Mouse (Mus musculus) limb, embryonic 13.5 days (tissue): ENCODE data around the gene Tuba1c. TPM values are rescaled to one million over a fixed set of nuclear protein-coding genes. Genes with fewer than 3 reads are reported as not detected.
A peak's percentile ranks its signal among the peaks of the same experiment; 100 is the strongest.

Source experiments
- ATAC-seq: fragments of 200-750 bp; cut with Nextera tagmentation; 2 replicates; pipeline ENCODE4 v1.8.0; 2017; ENCODE audit warnings: low read depth, moderate number of reproducible peaks, moderate TSS enrichment; ENCODE audit not compliant: low FRiP score
- H3K27ac ChIP-seq: fragments of 300-500 bp; sonication (generic); 2 replicates; pipeline ENCODE4 v1.5.1; 2015; ENCODE audit warnings: inconsistent platforms, mild to moderate bottlenecking, moderate library complexity
- H3K27me3 ChIP-seq: fragments of 300-500 bp; sonication (generic); 2 replicates; pipeline ENCODE4 v1.6.1; 2015; ENCODE audit warnings: mild to moderate bottlenecking, inconsistent platforms
- H3K36me3 ChIP-seq: fragments of 300-500 bp; sonication (generic); 2 replicates; pipeline ENCODE4 v1.6.1; 2015; ENCODE audit warnings: inconsistent platforms, mild to moderate bottlenecking, moderate library complexity
- H3K4me1 ChIP-seq: fragments of 300-500 bp; sonication (generic); 2 replicates; pipeline ENCODE4 v1.6.1; 2015; ENCODE audit warnings: inconsistent platforms
- H3K4me2 ChIP-seq: fragments of 300-500 bp; sonication (generic); replicated peaks from 2 replicates; pipeline ENCODE4 v1.6.1; 2015; ENCODE audit warnings: inconsistent platforms, mild to moderate bottlenecking, moderate library complexity
- H3K4me3 ChIP-seq: fragments of 300-500 bp; sonication (generic); 2 replicates; pipeline ENCODE4 v1.5.1; 2015; ENCODE audit warnings: moderate library complexity, mild to moderate bottlenecking, inconsistent platforms
- H3K9ac ChIP-seq: fragments of 300-500 bp; sonication (generic); 2 replicates; pipeline ENCODE4 v1.6.1; 2015; ENCODE audit warnings: mild to moderate bottlenecking, inconsistent platforms
- H3K9me3 ChIP-seq: fragments of 300-500 bp; sonication (generic); 2 replicates; pipeline ENCODE4 v1.6.1; 2016; ENCODE audit warnings: inconsistent platforms
- WGBS: fragments of 180-500 bp; shearing (Covaris S2); methylation state at CpG from one replicate; pipeline ENCODE4 v1.1.7; 2015; 5-methylcytosine and 5-hydroxymethylcytosine counted together
- microRNA-seq: library from miRNA; unstranded; fragments of <30 nt; microRNA quantifications from one replicate; pipeline ENCODE4, GENCODE M21; 2016
- polyA plus RNA-seq: library from polyadenylated mRNA; unstranded; fragments of >200 nt; fragmentation: Nextera tagmentation; extraction: Ambion mirVana; gene quantifications from 2 replicates; pipeline ENCODE4 v1.2.1, GENCODE M21; 2015

Tuba1c gene
- polyA plus RNA-seq, 1 experiment from 2014 or later = 149 TPM

- no peak overlapping the region for H3K9ac ChIP-seq
- no peak for ATAC-seq
- no peaks in the 10 kb centered on the region for H3K9me3 ChIP-seq
- 94% methylated on average over 12 of the region's 12 CpGs for WGBS
- no peak overlapping the region for H3K4me2 ChIP-seq
- peaks cover 51% of the 10 kb centered on the region for H3K27me3 ChIP-seq
- no peak overlapping the region for H3K4me3 ChIP-seq
- no peak overlapping the region for H3K27ac ChIP-seq
- H3K36me3 ChIP-seq = peaks cover 54% of the 10 kb centered on the region
- peaks cover 6% of the 10 kb centered on the region; the same call in 1 of the 2 replicates for H3K4me1 ChIP-seq
Observed at GRCm38 (mm10) chr15:99082322-99082721, 52.6 kb downstream of the Tuba1c start.

GRCm38 (mm10) chr15:99082840-99083239, 53.1 kb downstream of the Tuba1c start:
- WGBS = 86% methylated on average over 16 of the region's 16 CpGs
- H3K9me3 ChIP-seq = no peaks in the 10 kb centered on the region; the same call in 1 of the 2 replicates
- H3K36me3 ChIP-seq = peaks cover 51% of the 10 kb centered on the region
- no peak overlapping the region for H3K4me2 ChIP-seq
- H3K4me1 ChIP-seq = peaks cover 8% of the 10 kb centered on the region; the same call in 1 of the 2 replicates
- H3K27me3 ChIP-seq = peaks cover 56% of the 10 kb centered on the region
- ATAC-seq = no peak
- no peak overlapping the region for H3K4me3 ChIP-seq
- no peak overlapping the region for H3K27ac ChIP-seq
- H3K9ac ChIP-seq = no peak overlapping the region

GRCm38 (mm10) chr15:99083258-99083657, 53.6 kb downstream of the Tuba1c start:
- WGBS = 67% methylated on average over 9 of the region's 9 CpGs
- Histone ChIP-seq H3K4me1 (peaks cover 13% of the 10 kb centered on the region; the same call in 1 of the 2 replicates), H3K27ac (no peak overlapping the region), H3K4me2 (no peak overlapping the region), H3K9me3 (no peaks in the 10 kb centered on the region; the same call in 1 of the 2 replicates), H3K4me3 (no peak overlapping the region), H3K9ac (no peak overlapping the region), H3K27me3 (peaks cover 61% of the 10 kb centered on the region), H3K36me3 (peaks cover 47% of the 10 kb centered on the region)
- no peak for ATAC-seq

- H3K36me3 ChIP-seq = peaks cover 39% of the 10 kb centered on the region
- H3K4me2 ChIP-seq = peak overlapping the region; percentile 9; the same call in 1 of the 2 replicates
- 0 out of 2 replicates have a peak overlapping the region, but pooled peaks have one; percentile 4 for H3K9ac ChIP-seq
- WGBS = 8% methylated on average over 11 of the region's 11 CpGs
- no peak overlapping the region for H3K4me3 ChIP-seq
- no peak for ATAC-seq
- H3K9me3 ChIP-seq = no peaks in the 10 kb centered on the region; the same call in 1 of the 2 replicates
- peaks cover 20% of the 10 kb centered on the region; the same call in 1 of the 2 replicates for H3K4me1 ChIP-seq
- H3K27me3 ChIP-seq = peaks cover 68% of the 10 kb centered on the region
- no peak overlapping the region for H3K27ac ChIP-seq
Observed at GRCm38 (mm10) chr15:99083867-99084557, 54.3 kb downstream of the Tuba1c start.

GRCm38 (mm10) chr15:99084618-99085017, 54.9 kb downstream of the Tuba1c start:
- H3K27ac ChIP-seq = no peak overlapping the region
- H3K27me3 ChIP-seq = peaks cover 74% of the 10 kb centered on the region
- peaks cover 22% of the 10 kb centered on the region; the same call in 1 of the 2 replicates for H3K4me1 ChIP-seq
- H3K4me3 ChIP-seq = no peak overlapping the region
- no peak overlapping the region for H3K9ac ChIP-seq
- H3K4me2 ChIP-seq = peak overlapping the region; percentile 9; the same call in 1 of the 2 replicates
- peaks cover 39% of the 10 kb centered on the region for H3K36me3 ChIP-seq
- WGBS = 9% methylated on average over 19 of the region's 19 CpGs
- no peak for ATAC-seq
- no peaks in the 10 kb centered on the region; the same call in 1 of the 2 replicates for H3K9me3 ChIP-seq

GRCm38 (mm10) chr15:99085997-99086396, 56.3 kb downstream of the Tuba1c start:
- H3K4me2 ChIP-seq = no peak overlapping the region
- peaks cover 88% of the 10 kb centered on the region for H3K27me3 ChIP-seq
- H3K9me3 ChIP-seq = no peaks in the 10 kb centered on the region; the same call in 1 of the 2 replicates
- peaks cover 22% of the 10 kb centered on the region; the same call in 1 of the 2 replicates for H3K4me1 ChIP-seq
- WGBS = 64% methylated on average over 4 of the region's 4 CpGs
- no peak for ATAC-seq
- no peak overlapping the region for H3K9ac ChIP-seq
- H3K4me3 ChIP-seq = no peak overlapping the region
- H3K27ac ChIP-seq = no peak overlapping the region
- peaks cover 28% of the 10 kb centered on the region for H3K36me3 ChIP-seq

- Histone ChIP-seq H3K4me1 (peaks cover 22% of the 10 kb centered on the region; the same call in 1 of the 2 replicates), H3K4me3 (peak within 1 kb of the TSS; percentile 34), H3K4me2 (peak within 1 kb of the TSS; percentile 58), H3K36me3 (peaks cover 13% of the 10 kb centered on the region), H3K9ac (peak within 1 kb of the TSS; percentile 39), H3K27me3 (peaks cover 100% of the 10 kb centered on the region), H3K9me3 (no peaks in the 10 kb centered on the region; the same call in 1 of the 2 replicates), H3K27ac (no peak within 1 kb of the TSS)
- WGBS = 9% methylated on average over 60 of the region's 60 CpGs
- no peak for ATAC-seq
Observed at GRCm38 (mm10) chr15:99087253-99088075, 57.8 kb downstream of the Tuba1c start, which contains the start of gene C1ql4. Gene C1ql4, minus strand, starts transcription at chr15:99087817.

Small RNA genes lying within 50 kb of the gene (microRNA-seq; reads per million reads assigned to microRNA genes)
- gene Mir6960 = 0.70 reads per million

Other genes with a start within 250 kb of the Tuba1c start
- gene Wnt1, start 240.0 kb upstream of the Tuba1c start, polyA plus RNA-seq = not detected in 2 replicates
- 0.05 TPM in 1 of 2 replicates, not detected in the other for gene Ddn, start 220.4 kb upstream of the Tuba1c start, polyA plus RNA-seq
- 93.4 and 94.5 TPM in 2 replicates for gene Prkag1, start 198.4 kb upstream of the Tuba1c start, polyA plus RNA-seq
- gene Kmt2d, start 158.7 kb upstream of the Tuba1c start, polyA plus RNA-seq = 14.7 and 14.9 TPM in 2 replicates
- 18.4 and 20.1 TPM in 2 replicates for gene Rhebl1, start 135.4 kb upstream of the Tuba1c start, polyA plus RNA-seq
- 0.59 and 0.80 TPM in 2 replicates for gene Dhh, start 131.4 kb upstream of the Tuba1c start, polyA plus RNA-seq
- gene Lmbr1l, start 111.7 kb upstream of the Tuba1c start, polyA plus RNA-seq = 22.5 and 26.1 TPM in 2 replicates
- 1,632 and 1,683 TPM in 2 replicates for gene Tuba1b, start 95.3 kb upstream of the Tuba1c start, polyA plus RNA-seq
- gene Gm49450, start 76.3 kb upstream of the Tuba1c start, polyA plus RNA-seq = not detected in 2 replicates
- gene Tuba1a, start 76.2 kb upstream of the Tuba1c start, polyA plus RNA-seq = 1,398 and 1,426 TPM in 2 replicates
- gene Prph, start 25.3 kb downstream of the Tuba1c start, polyA plus RNA-seq = 1.0 and 1.2 TPM in 2 replicates
- 36.2 and 37.5 TPM in 2 replicates for gene Troap, start 44.7 kb downstream of the Tuba1c start, polyA plus RNA-seq
- not detected in 2 replicates for gene C1ql4, start 57.9 kb downstream of the Tuba1c start, polyA plus RNA-seq
- 0.83 and 1.0 TPM in 2 replicates for gene Dnajc22, start 63.3 kb downstream of the Tuba1c start, polyA plus RNA-seq
- 50.3 and 50.5 TPM in 2 replicates for gene Spats2, start 96.0 kb downstream of the Tuba1c start, polyA plus RNA-seq
- 0.28 and 0.37 TPM in 2 replicates for gene Kcnh3, start 195.0 kb downstream of the Tuba1c start, polyA plus RNA-seq
- 143 and 144 TPM in 2 replicates for gene Mcrs1, start 222.1 kb downstream of the Tuba1c start, polyA plus RNA-seq